Mouse (Mus musculus): ENCODE measurements around the gene Srek1. TPM values are rescaled to one million over a fixed set of nuclear protein-coding genes. Genes with fewer than 3 reads are reported as not detected.
A peak's percentile ranks its signal among the peaks of the same experiment; 100 is the strongest.

The Srek1 gene
- polyA plus RNA-seq, 1 experiment from 2014 or later = 85.6 TPM

DNA sequence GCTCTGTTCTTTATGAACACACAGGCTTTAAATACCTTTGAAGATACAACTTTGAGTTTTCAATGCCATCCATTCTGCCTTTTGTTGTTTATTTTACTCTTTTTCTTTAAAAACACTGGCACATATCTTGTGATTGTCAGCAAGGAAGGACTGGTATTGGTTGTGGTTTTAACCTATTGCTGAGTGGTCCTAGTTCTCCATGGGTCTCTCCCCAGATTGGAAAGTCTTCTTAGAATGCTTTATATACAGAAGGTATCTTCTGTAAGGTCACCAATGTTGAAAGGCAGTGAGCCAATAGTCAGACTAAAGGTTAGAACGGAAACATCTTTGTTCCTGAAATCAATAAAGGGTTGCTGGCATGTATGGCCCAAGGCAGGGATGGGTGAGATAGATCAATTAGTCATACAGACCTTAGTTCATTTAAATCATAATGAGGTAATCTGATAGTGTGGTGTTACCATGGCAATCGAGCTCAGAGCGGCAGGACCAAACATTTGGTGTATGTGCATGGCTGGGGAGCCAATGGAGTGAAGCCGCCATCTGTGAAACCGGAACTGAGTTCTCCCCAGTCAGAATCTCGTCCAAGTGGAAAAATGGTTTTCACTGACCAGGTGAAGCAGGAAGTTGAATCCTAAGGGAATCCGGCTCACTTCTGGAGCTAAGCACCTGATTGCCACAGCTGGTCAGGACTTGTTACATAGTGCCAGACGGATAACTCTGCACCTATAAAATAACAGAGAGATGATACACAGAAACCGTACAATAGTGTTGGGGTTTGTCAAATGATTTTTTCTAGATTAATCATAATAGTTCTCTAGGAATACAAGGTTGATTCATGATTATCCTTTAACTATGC is 20.5 kb upstream of the Srek1 start:
- WGBS = 29% methylated on average over 9 of the region's 9 CpGs
- no peaks in the 10 kb centered on the region for H3K9me3 ChIP-seq (ENCODE audit: control insufficient read depth, low read length)
- H3K9ac ChIP-seq (replicated peaks; ENCODE audit: low read length) = no peak overlapping the region
- H3K36me3 ChIP-seq (ENCODE audit: control insufficient read depth, insufficient read depth, low read length) = no peaks in the 10 kb centered on the region
- no peaks in the 10 kb centered on the region; the same call in 1 of the 2 replicates for H3K4me1 ChIP-seq (ENCODE audit: control insufficient read depth, insufficient read depth, low read length)
- ATAC-seq (ENCODE audit: low FRiP score, low TSS enrichment) (peak; percentile 76; the same call in 1 of the 2 replicates), DNase-seq (peak; percentile 59)
- no peak overlapping the region for H3K27ac ChIP-seq (replicated peaks; ENCODE audit: low read depth, low read length)
- H3K4me3 ChIP-seq (replicated peaks; ENCODE audit: low read depth, low read length) = no peak overlapping the region
- no peaks in the 10 kb centered on the region for H3K27me3 ChIP-seq (ENCODE audit: control insufficient read depth, insufficient read depth, low read length)
- no peak overlapping the region for H3K4me2 ChIP-seq (ENCODE audit: low read length)

GRCm38 (mm10) chr13:103779922-103780585 is 5.6 kb upstream of the Srek1 start:
- H3K4me3 ChIP-seq (replicated peaks; ENCODE audit: low read depth, low read length) = no peak overlapping the region
- H3K9me3 ChIP-seq (ENCODE audit: control insufficient read depth, low read length) = no peaks in the 10 kb centered on the region
- H3K4me1 ChIP-seq (ENCODE audit: control insufficient read depth, insufficient read depth, low read length) = no peaks in the 10 kb centered on the region
- ATAC-seq (ENCODE audit: low FRiP score, low TSS enrichment) (no peak), DNase-seq (peak; percentile 65)
- no peak overlapping the region for H3K9ac ChIP-seq (replicated peaks; ENCODE audit: low read length)
- no peak overlapping the region for H3K4me2 ChIP-seq (ENCODE audit: low read length)
- no peak overlapping the region for H3K27ac ChIP-seq (replicated peaks; ENCODE audit: low read depth, low read length)
- 35% methylated on average over 11 of the region's 11 CpGs for WGBS
- no peaks in the 10 kb centered on the region for H3K36me3 ChIP-seq (ENCODE audit: control insufficient read depth, insufficient read depth, low read length)
- no peaks in the 10 kb centered on the region for H3K27me3 ChIP-seq (ENCODE audit: control insufficient read depth, insufficient read depth, low read length)

- Histone ChIP-seq H3K27me3 (ENCODE audit: control insufficient read depth, insufficient read depth, low read length) (no peaks in the 10 kb centered on the region), H3K4me1 (ENCODE audit: control insufficient read depth, insufficient read depth, low read length) (peaks cover 9% of the 10 kb centered on the region), H3K27ac (replicated peaks; ENCODE audit: low read depth, low read length) (no peak overlapping the region), H3K9ac (replicated peaks; ENCODE audit: low read length) (no peak overlapping the region), H3K4me3 (replicated peaks; ENCODE audit: low read depth, low read length) (no peak overlapping the region), H3K9me3 (ENCODE audit: control insufficient read depth, low read length) (no peaks in the 10 kb centered on the region), H3K36me3 (ENCODE audit: control insufficient read depth, insufficient read depth, low read length) (no peaks in the 10 kb centered on the region), H3K4me2 (ENCODE audit: low read length) (no peak overlapping the region)
- DNase-seq (no peak), ATAC-seq (ENCODE audit: low FRiP score, low TSS enrichment) (no peak)
- 70% methylated on average over 8 of the region's 8 CpGs for WGBS
Observed at GRCm38 (mm10) chr13:103777126-103777525, 2.7 kb upstream of the Srek1 start.

GRCm38 (mm10) chr13:103773407-103774118 is 845 bp downstream of the Srek1 start:
- Histone ChIP-seq H3K27me3 (ENCODE audit: control insufficient read depth, insufficient read depth, low read length) (no peaks in the 10 kb centered on the region), H3K4me2 (ENCODE audit: low read length) (peak overlapping the region; percentile 71), H3K36me3 (ENCODE audit: control insufficient read depth, insufficient read depth, low read length) (no peaks in the 10 kb centered on the region; the same call in 1 of the 2 replicates), H3K9me3 (ENCODE audit: control insufficient read depth, low read length) (no peaks in the 10 kb centered on the region), H3K9ac (replicated peaks; ENCODE audit: low read length) (peak overlapping the region; percentile 74), H3K27ac (replicated peaks; ENCODE audit: low read depth, low read length) (peak overlapping the region; percentile 98), H3K4me3 (replicated peaks; ENCODE audit: low read depth, low read length) (peak overlapping the region; percentile 69), H3K4me1 (ENCODE audit: control insufficient read depth, insufficient read depth, low read length) (peaks cover 22% of the 10 kb centered on the region)
- no peak for DNase-seq
- ATAC-seq (ENCODE audit: low FRiP score, low TSS enrichment) = no peak; the same call in 1 of the 2 replicates
- under 1% methylated on average over 36 of the region's 36 CpGs for WGBS

- WGBS = 15% methylated on average over 5 of the region's 5 CpGs
- H3K36me3 ChIP-seq (ENCODE audit: control insufficient read depth, insufficient read depth, low read length) = peaks cover 1% of the 10 kb centered on the region
- H3K27me3 ChIP-seq (ENCODE audit: control insufficient read depth, insufficient read depth, low read length) = no peaks in the 10 kb centered on the region
- peaks cover 22% of the 10 kb centered on the region for H3K4me1 ChIP-seq (ENCODE audit: control insufficient read depth, insufficient read depth, low read length)
- DNase-seq (peak; percentile 66), ATAC-seq (ENCODE audit: low FRiP score, low TSS enrichment) (no peak)
- H3K9me3 ChIP-seq (ENCODE audit: control insufficient read depth, low read length) = no peaks in the 10 kb centered on the region
- H3K4me2 ChIP-seq (ENCODE audit: low read length) = peak overlapping the region; percentile 71
- peak overlapping the region; percentile 74 for H3K9ac ChIP-seq (replicated peaks; ENCODE audit: low read length)
- no peak overlapping the region for H3K27ac ChIP-seq (replicated peaks; ENCODE audit: low read depth, low read length)
- H3K4me3 ChIP-seq (replicated peaks; ENCODE audit: low read depth, low read length) = peak overlapping the region; percentile 69
Observed at GRCm38 (mm10) chr13:103772917-103773316, 1.5 kb downstream of the Srek1 start.

GRCm38 (mm10) chr13:103770821-103771220 is 3.6 kb downstream of the Srek1 start:
- no peak for ATAC-seq (ENCODE audit: low FRiP score, low TSS enrichment)
- Histone ChIP-seq H3K36me3 (ENCODE audit: control insufficient read depth, insufficient read depth, low read length) (peaks cover 17% of the 10 kb centered on the region), H3K27ac (replicated peaks; ENCODE audit: low read depth, low read length) (no peak overlapping the region), H3K4me1 (ENCODE audit: control insufficient read depth, insufficient read depth, low read length) (peaks cover 22% of the 10 kb centered on the region), H3K4me3 (replicated peaks; ENCODE audit: low read depth, low read length) (no peak overlapping the region), H3K27me3 (ENCODE audit: control insufficient read depth, insufficient read depth, low read length) (no peaks in the 10 kb centered on the region), H3K9ac (replicated peaks; ENCODE audit: low read length) (no peak overlapping the region), H3K4me2 (ENCODE audit: low read length) (no peak overlapping the region), H3K9me3 (ENCODE audit: control insufficient read depth, low read length) (no peaks in the 10 kb centered on the region)
- DNase-seq = no peak

DNA sequence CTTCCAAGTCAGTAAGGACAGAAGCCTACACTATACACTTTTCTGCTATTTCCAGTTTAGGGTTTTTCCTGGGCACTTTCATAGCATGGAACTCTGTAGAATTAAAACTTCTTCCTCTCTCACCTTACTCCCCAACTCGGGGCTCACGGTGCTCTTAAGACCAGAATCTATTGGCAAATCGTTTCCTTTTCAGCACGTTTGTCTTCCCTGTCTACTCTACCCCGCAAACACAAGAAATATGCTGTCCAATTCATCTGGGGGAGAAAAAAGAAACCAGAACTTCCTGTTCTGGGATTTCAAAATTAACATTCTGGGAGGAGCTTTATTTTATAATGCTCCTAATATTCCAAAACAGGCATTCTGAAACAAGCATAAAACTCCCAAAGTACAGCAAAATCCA is 6.5 kb downstream of the Srek1 start:
- no peak overlapping the region for H3K27ac ChIP-seq (replicated peaks; ENCODE audit: low read depth, low read length)
- H3K9ac ChIP-seq (replicated peaks; ENCODE audit: low read length) = no peak overlapping the region
- H3K36me3 ChIP-seq (ENCODE audit: control insufficient read depth, insufficient read depth, low read length) = peaks cover 27% of the 10 kb centered on the region
- no peaks in the 10 kb centered on the region for H3K27me3 ChIP-seq (ENCODE audit: control insufficient read depth, insufficient read depth, low read length)
- H3K4me2 ChIP-seq (ENCODE audit: low read length) = no peak overlapping the region
- H3K4me3 ChIP-seq (replicated peaks; ENCODE audit: low read depth, low read length) = no peak overlapping the region
- no peaks in the 10 kb centered on the region for H3K9me3 ChIP-seq (ENCODE audit: control insufficient read depth, low read length)
- peaks cover 21% of the 10 kb centered on the region for H3K4me1 ChIP-seq (ENCODE audit: control insufficient read depth, insufficient read depth, low read length)
- 91% methylated on average over 5 of the region's 5 CpGs for WGBS
- DNase-seq (no peak), ATAC-seq (ENCODE audit: low FRiP score, low TSS enrichment) (no peak)

GRCm38 (mm10) chr13:103763640-103764039 is 10.8 kb downstream of the Srek1 start:
- 83% methylated on average over 1 of the region's 1 CpGs for WGBS
- H3K4me3 ChIP-seq (replicated peaks; ENCODE audit: low read depth, low read length) = no peak overlapping the region
- no peaks in the 10 kb centered on the region for H3K4me1 ChIP-seq (ENCODE audit: control insufficient read depth, insufficient read depth, low read length)
- no peak overlapping the region for H3K27ac ChIP-seq (replicated peaks; ENCODE audit: low read depth, low read length)
- H3K4me2 ChIP-seq (ENCODE audit: low read length) = no peak overlapping the region
- H3K9ac ChIP-seq (replicated peaks; ENCODE audit: low read length) = no peak overlapping the region
- H3K27me3 ChIP-seq (ENCODE audit: control insufficient read depth, insufficient read depth, low read length) = no peaks in the 10 kb centered on the region
- H3K9me3 ChIP-seq (ENCODE audit: control insufficient read depth, low read length) = no peaks in the 10 kb centered on the region
- DNase-seq (no peak), ATAC-seq (ENCODE audit: low FRiP score, low TSS enrichment) (no peak)
- H3K36me3 ChIP-seq (ENCODE audit: control insufficient read depth, insufficient read depth, low read length) = peaks cover 67% of the 10 kb centered on the region

Data from midbrain, embryonic 14.5 days (tissue).